Mouse (Mus musculus) embryonic facial prominence, embryonic 15.5 days (tissue): Measurements from ENCODE around the gene Ak1. TPM values are rescaled to one million over a fixed set of nuclear protein-coding genes. Genes with fewer than 3 reads are reported as not detected.
A peak's percentile ranks its signal among the peaks of the same experiment; 100 is the strongest.

Source experiments
- ATAC-seq: fragments of 200-750 bp; cut with Nextera tagmentation; 2 replicates; pipeline ENCODE4 v1.8.0; 2017; ENCODE audit warnings: low read depth, moderate TSS enrichment; ENCODE audit not compliant: insufficient number of reproducible peaks, low FRiP score, low TSS enrichment
- H3K27ac ChIP-seq: fragments of 300-500 bp; sonication (generic); replicated peaks from 2 replicates; pipeline ENCODE4 v1.5.1; 2015; ENCODE audit warnings: mild to moderate bottlenecking, inconsistent platforms
- H3K27me3 ChIP-seq: fragments of 300-500 bp; sonication (generic); 2 replicates; pipeline ENCODE4 v1.6.1; 2015; ENCODE audit warnings: inconsistent platforms
- H3K36me3 ChIP-seq: fragments of 300-500 bp; sonication (generic); 2 replicates; pipeline ENCODE4 v1.6.1; 2015; ENCODE audit warnings: mild to moderate bottlenecking, inconsistent platforms
- H3K4me1 ChIP-seq: fragments of 300-500 bp; sonication (generic); 2 replicates; pipeline ENCODE4 v1.6.1; 2015; ENCODE audit warnings: inconsistent platforms
- H3K4me2 ChIP-seq: fragments of 300-500 bp; sonication (generic); replicated peaks from 2 replicates; pipeline ENCODE4 v1.6.1; 2015; ENCODE audit warnings: mild to moderate bottlenecking, inconsistent platforms
- H3K4me3 ChIP-seq: fragments of 300-500 bp; sonication (generic); replicated peaks from 2 replicates; pipeline ENCODE4 v1.5.1; 2015; ENCODE audit warnings: mild to moderate bottlenecking, inconsistent platforms
- H3K9ac ChIP-seq: fragments of 300-500 bp; sonication (generic); 2 replicates; pipeline ENCODE4 v1.6.1; 2015; ENCODE audit warnings: inconsistent platforms
- H3K9me3 ChIP-seq: fragments of 300-500 bp; sonication (generic); replicated peaks from 2 replicates; pipeline ENCODE4 v1.6.1; 2016; ENCODE audit warnings: inconsistent platforms
- WGBS: fragments of 180-500 bp; shearing (Covaris S2); methylation state at CpG from one replicate; pipeline ENCODE4 v1.1.7; 2015; 5-methylcytosine and 5-hydroxymethylcytosine counted together
- polyA plus RNA-seq: library from polyadenylated mRNA; unstranded; fragments of >200 nt; fragmentation: Nextera tagmentation; extraction: Ambion mirVana; gene quantifications from 2 replicates; pipeline ENCODE4 v1.2.1, GENCODE M21; 2015

Ak1 gene
- polyA plus RNA-seq, 1 experiment from 2014 or later: 67.9 TPM

- 24% methylated on average over 8 of the region's 8 CpGs for WGBS
- Histone ChIP-seq H3K4me2 (no peak overlapping the region), H3K27me3 (no peaks in the 10 kb centered on the region), H3K9ac (no peak overlapping the region), H3K4me3 (no peak overlapping the region), H3K4me1 (peaks cover 16% of the 10 kb centered on the region), H3K27ac (peak overlapping the region; percentile 76; the same call in 1 of the 2 replicates), H3K9me3 (no peaks in the 10 kb centered on the region), H3K36me3 (peaks cover 11% of the 10 kb centered on the region)
- ATAC-seq: 0 out of 2 replicates have a peak, but pooled peaks have one; percentile 7
Measured at GRCm38 (mm10) chr2:32601417-32602065, 20.0 kb upstream of the Ak1 start.

GRCm38 (mm10) chr2:32602600-32603054 is 18.9 kb upstream of the Ak1 start:
- peak; percentile 63; the same call in 1 of the 2 replicates for ATAC-seq
- Histone ChIP-seq H3K27me3 (no peaks in the 10 kb centered on the region), H3K27ac (peak overlapping the region; percentile 76), H3K4me1 (peaks cover 25% of the 10 kb centered on the region), H3K36me3 (0 out of 2 replicates have a peak, but pooled peaks cover 2% of the 10 kb centered on the region), H3K9ac (no peak overlapping the region), H3K4me3 (peak overlapping the region; percentile 41), H3K9me3 (no peaks in the 10 kb centered on the region), H3K4me2 (peak overlapping the region; percentile 57)
- WGBS: under 1% methylated on average over 11 of the region's 11 CpGs

GRCm38 (mm10) chr2:32604631-32605030 is 16.9 kb upstream of the Ak1 start:
- no peaks in the 10 kb centered on the region for H3K9me3 ChIP-seq
- 55% methylated on average over 10 of the region's 10 CpGs for WGBS
- H3K4me1 ChIP-seq: peaks cover 42% of the 10 kb centered on the region
- H3K27me3 ChIP-seq: no peaks in the 10 kb centered on the region
- ATAC-seq: no peak
- H3K27ac ChIP-seq: no peak overlapping the region
- no peak overlapping the region for H3K9ac ChIP-seq
- no peaks in the 10 kb centered on the region for H3K36me3 ChIP-seq
- H3K4me3 ChIP-seq: no peak overlapping the region
- no peak overlapping the region for H3K4me2 ChIP-seq

- Histone ChIP-seq H3K9me3 (no peaks in the 10 kb centered on the region), H3K4me3 (peak overlapping the region; percentile 74), H3K4me2 (peak overlapping the region; percentile 94), H3K9ac (peak overlapping the region; percentile 65), H3K27ac (peak overlapping the region; percentile 75), H3K36me3 (no peaks in the 10 kb centered on the region), H3K4me1 (peaks cover 54% of the 10 kb centered on the region), H3K27me3 (no peaks in the 10 kb centered on the region)
- WGBS: 10% methylated on average over 55 of the region's 55 CpGs
- peak; percentile 68 for ATAC-seq
Measured at GRCm38 (mm10) chr2:32606161-32607142, 15.1 kb upstream of the Ak1 start.

- peak overlapping the region; percentile 74 for H3K4me3 ChIP-seq
- 1% methylated on average over 34 of the region's 34 CpGs for WGBS
- H3K4me2 ChIP-seq: peak overlapping the region; percentile 94
- H3K9me3 ChIP-seq: no peaks in the 10 kb centered on the region
- peaks cover 44% of the 10 kb centered on the region for H3K4me1 ChIP-seq
- H3K36me3 ChIP-seq: peaks cover 5% of the 10 kb centered on the region; the same call in 1 of the 2 replicates
- H3K27me3 ChIP-seq: no peaks in the 10 kb centered on the region
- peak overlapping the region; percentile 65 for H3K9ac ChIP-seq
- ATAC-seq: peak; percentile 16; the same call in 1 of the 2 replicates
- H3K27ac ChIP-seq: peak overlapping the region; percentile 75
Measured at GRCm38 (mm10) chr2:32607262-32607947, 14.2 kb upstream of the Ak1 start.

GRCm38 (mm10) chr2:32608141-32608777 is 13.3 kb upstream of the Ak1 start:
- no peaks in the 10 kb centered on the region for H3K9me3 ChIP-seq
- H3K27me3 ChIP-seq: no peaks in the 10 kb centered on the region
- 0 out of 2 replicates have a peak overlapping the region, but pooled peaks have one; percentile 10 for H3K9ac ChIP-seq
- H3K36me3 ChIP-seq: peaks cover 9% of the 10 kb centered on the region; the same call in 1 of the 2 replicates
- peaks cover 41% of the 10 kb centered on the region for H3K4me1 ChIP-seq
- WGBS: 6% methylated on average over 25 of the region's 25 CpGs
- peak overlapping the region; percentile 94 for H3K4me2 ChIP-seq
- peak overlapping the region; percentile 75 for H3K27ac ChIP-seq
- H3K4me3 ChIP-seq: peak overlapping the region; percentile 74
- ATAC-seq: peak; percentile 80; the same call in 1 of the 2 replicates

GRCm38 (mm10) chr2:32608778-32609435 is 12.7 kb upstream of the Ak1 start:
- H3K9ac ChIP-seq: no peak overlapping the region
- H3K36me3 ChIP-seq: peaks cover 15% of the 10 kb centered on the region; the same call in 1 of the 2 replicates
- peak overlapping the region; percentile 94 for H3K4me2 ChIP-seq
- WGBS: 44% methylated on average over 18 of the region's 18 CpGs
- peak overlapping the region; percentile 74 for H3K4me3 ChIP-seq
- ATAC-seq: 0 out of 2 replicates have a peak, but pooled peaks have one; percentile 8
- no peaks in the 10 kb centered on the region for H3K27me3 ChIP-seq
- H3K27ac ChIP-seq: peak overlapping the region; percentile 75
- no peaks in the 10 kb centered on the region for H3K9me3 ChIP-seq
- peaks cover 41% of the 10 kb centered on the region for H3K4me1 ChIP-seq

- Histone ChIP-seq H3K36me3 (peaks cover 26% of the 10 kb centered on the region), H3K27ac (peak overlapping the region; percentile 29), H3K9me3 (no peaks in the 10 kb centered on the region), H3K4me2 (peak overlapping the region; percentile 54), H3K9ac (no peak overlapping the region), H3K27me3 (no peaks in the 10 kb centered on the region), H3K4me1 (peaks cover 41% of the 10 kb centered on the region), H3K4me3 (peak overlapping the region; percentile 39)
- WGBS: 15% methylated on average over 23 of the region's 23 CpGs
- no peak for ATAC-seq
Measured at GRCm38 (mm10) chr2:32610610-32611229, 10.8 kb upstream of the Ak1 start.

- H3K4me1 ChIP-seq: peaks cover 36% of the 10 kb centered on the region
- no peak for ATAC-seq
- peaks cover 36% of the 10 kb centered on the region for H3K36me3 ChIP-seq
- H3K9ac ChIP-seq: no peak overlapping the region
- H3K27me3 ChIP-seq: no peaks in the 10 kb centered on the region
- H3K9me3 ChIP-seq: no peaks in the 10 kb centered on the region
- 73% methylated on average over 26 of the region's 26 CpGs for WGBS
- H3K4me2 ChIP-seq: no peak overlapping the region
- H3K27ac ChIP-seq: no peak overlapping the region
- H3K4me3 ChIP-seq: no peak overlapping the region
Measured at GRCm38 (mm10) chr2:32612274-32612673, 9.3 kb upstream of the Ak1 start.
